Mouse (Mus musculus) adrenal gland, adult 2 months (tissue): ENCODE results near the gene Nemf. TPM values are rescaled to one million over a fixed set of nuclear protein-coding genes. Genes with fewer than 3 reads are reported as not detected.
"Not testable (repeated sequence)": the region's sequence is repeated elsewhere in the genome, so short reads cannot be mapped to it uniquely, and the experiment has no call there.

ENCODE experiments used
- DNase-seq: peaks from one replicate; pipeline ENCODE4 v3.0.0; 2021
- long read RNA-seq: library from polyadenylated mRNA; stranded (forward); transcript quantifications from one replicate; pipeline ENCODE4 v2.0.0, GENCODE M21; 2021
- polyA plus RNA-seq: library from polyadenylated mRNA; depleted of rRNA; stranded (reverse); fragments of >200 nt; gene quantifications from 2 replicates; pipeline ENCODE4 v1.2.3, GENCODE M21; 2012; rRNA removed
- total RNA-seq, 2 experiments: library from RNA; stranded (reverse); gene quantifications; 2 replicates each; pipeline ENCODE4 v1.2.3; 2021

Nemf gene
- 10 to 100 TPM; 40.8 to 41.5 TPM for total RNA-seq
- 0.61 and 0.86 TPM in 2 replicates for polyA plus RNA-seq
- long read RNA-seq, full-length matches to known transcripts = 29 of 35 reads
- long read RNA-seq, partial matches to known transcripts = 0 of 35 reads
- long read RNA-seq, other reads (novel, unspliced or antisense) = 6 of 35 reads

DNA sequence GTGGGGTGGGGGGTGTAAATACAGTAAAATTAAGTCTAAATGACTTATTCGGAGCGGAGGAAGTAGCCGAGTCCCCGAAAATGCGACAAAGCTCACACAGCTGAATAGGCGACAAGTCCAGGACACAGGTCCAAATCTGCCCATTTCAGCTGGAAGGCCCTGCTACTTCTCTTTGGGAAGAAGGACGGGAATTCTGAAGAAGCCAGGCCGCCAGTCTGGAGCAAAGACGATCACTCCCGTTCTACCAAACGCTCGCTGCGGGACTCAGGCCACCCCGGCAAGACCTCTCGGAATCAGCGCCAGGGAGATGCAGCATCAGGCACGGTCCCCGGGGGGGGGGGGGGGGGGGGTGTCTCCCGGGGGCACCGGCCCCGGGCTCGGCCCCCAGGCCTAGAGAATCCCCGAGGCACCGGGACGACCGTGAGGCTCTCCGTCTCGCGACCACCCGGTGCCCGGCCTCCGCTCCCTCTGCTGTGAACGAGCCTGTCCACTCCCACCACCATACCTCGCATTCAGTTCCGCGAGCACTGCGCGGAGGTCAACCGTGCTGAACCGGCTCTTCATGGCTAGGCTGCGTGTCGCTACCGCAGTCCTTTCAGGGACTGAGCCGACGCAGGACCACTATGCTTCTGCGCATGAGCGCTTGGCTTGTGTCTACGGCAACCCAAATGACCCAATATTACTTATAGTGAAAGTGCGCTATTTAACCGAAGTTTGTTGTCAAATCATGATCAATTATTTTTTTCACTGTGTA is at the start of gene Nemf:
Gene Nemf, minus strand, starts transcription at position 620 of the 754 bp plus-strand sequence.
- DNase-seq = peak; percentile 92

DNA sequence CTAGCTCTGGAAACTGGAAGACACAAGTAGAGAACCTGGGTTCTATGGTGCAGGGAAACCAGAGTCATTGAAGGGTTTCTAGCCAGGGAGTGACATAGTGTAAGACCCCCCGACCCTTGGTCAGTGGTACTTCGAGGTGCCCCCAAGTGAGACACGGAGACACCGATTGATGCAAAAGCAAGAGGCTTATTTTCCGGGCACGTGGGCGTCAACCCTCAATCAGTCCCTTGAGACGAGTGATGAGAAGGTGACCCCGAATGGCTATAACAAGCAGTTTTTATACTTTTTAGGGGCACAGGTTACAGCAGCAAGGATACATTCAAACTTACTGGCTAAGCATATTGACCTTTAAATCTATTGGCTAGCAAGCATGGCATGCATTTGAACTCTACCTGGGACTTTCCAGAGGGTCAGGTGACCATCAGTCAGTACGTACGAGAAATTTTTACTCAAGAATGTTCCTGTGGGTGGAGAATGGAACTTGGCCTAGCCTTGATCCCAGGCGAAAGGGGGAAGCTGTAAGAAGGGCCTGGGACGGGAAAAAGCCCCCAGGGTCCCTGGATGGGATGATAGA is 45.7 kb upstream of the Nemf start:
- no peak for DNase-seq

DNA sequence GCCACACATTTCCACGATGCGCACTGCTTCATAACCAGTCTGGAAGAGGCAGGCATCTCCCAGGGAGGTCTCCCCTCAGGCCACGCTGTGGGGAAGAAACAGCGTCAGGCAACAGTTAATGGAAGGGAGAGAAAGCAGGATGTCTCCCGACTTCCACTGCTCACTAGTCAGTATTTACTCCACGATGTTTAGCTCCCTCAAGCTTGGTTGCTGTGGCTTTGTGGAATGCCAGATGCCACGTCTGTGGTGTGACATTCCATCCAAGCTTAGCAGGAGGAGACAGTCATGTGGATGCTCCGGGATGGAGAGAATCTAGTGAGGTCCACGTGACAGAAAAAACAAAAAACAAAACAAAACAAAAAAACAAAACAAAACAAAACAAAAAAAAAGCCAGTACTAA is 45.1 kb upstream of the Nemf start:
- no peak for DNase-seq

DNA sequence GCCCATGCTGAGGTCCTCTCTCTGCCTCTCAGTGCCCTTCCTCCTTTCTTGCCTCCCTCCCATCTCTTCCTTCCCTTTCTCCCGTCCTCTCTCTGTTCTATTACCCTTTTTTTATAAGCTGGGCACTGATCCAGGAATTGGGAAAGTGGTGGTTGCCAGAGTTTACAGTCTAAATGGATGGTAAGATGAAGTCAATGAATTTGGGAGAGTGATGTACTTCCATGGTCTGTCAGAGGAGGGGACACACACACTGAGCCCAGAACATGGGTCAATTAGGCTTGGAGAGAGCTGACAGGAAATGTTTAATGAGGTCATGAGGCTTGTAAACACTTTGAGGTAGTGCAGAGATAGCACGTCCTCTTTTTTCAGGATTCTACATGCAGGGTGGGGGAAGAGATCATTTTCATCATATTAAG is 43.9 kb upstream of the Nemf start:
- DNase-seq = no peak

DNA sequence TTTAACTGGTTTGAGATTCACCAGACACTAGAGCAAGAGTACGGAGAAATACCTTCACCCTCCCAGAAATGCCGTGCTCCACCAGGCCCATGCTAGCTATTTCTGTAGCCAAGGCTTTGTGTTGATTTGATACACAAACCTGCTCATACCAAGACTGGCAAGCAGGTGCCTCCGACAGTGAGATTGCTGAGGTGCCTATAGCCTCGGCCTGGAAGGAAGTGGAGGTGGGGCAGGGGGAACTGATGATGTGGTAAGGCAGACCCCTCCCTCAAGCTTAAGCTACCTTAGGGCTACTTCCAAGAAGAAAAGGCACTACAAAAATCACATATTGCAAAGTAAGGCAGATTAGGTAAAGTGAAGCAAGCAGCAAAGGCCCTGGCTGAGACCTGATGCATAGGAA is 43.4 kb upstream of the Nemf start:
- DNase-seq = no peak

DNA sequence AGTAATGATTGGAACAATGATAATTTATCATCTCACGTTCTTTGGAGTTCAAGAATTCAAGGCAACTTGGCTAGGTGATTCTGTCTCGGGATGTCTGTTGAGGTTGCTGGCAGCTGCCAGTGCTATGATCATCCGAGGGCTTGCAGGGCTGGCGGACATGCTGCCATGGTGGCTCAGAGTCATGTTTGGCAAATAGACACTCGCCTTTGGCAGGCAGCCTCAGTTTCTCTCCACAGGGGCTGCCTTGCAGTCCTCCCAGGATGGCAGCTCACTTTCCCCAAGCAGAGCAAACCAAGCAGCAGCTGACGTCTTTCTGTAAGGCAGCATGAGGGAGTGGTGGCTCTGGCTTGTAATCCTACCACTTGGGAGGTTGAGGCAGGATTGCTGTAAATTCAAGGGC is 37.5 kb upstream of the Nemf start:
- DNase-seq = no peak

DNA sequence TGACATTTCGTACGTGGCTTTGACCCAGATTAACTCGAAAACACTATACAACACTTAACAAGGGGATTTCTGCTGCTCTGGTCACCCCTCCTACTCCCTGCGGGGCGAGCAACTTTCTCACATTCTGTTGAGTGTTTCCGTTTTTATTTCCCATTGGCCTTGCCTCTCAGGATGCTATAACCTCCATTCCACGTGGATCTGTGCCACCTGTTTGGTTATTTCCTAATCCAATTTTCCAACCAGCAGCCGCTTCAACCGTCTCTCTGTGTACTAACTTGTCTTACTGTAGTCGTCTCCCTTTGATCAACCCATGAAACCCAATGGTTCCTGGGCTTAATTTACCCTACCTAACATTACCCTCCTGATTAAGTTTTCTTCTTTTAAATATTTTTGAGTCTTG is 36.1 kb upstream of the Nemf start:
- DNase-seq = no peak

DNA sequence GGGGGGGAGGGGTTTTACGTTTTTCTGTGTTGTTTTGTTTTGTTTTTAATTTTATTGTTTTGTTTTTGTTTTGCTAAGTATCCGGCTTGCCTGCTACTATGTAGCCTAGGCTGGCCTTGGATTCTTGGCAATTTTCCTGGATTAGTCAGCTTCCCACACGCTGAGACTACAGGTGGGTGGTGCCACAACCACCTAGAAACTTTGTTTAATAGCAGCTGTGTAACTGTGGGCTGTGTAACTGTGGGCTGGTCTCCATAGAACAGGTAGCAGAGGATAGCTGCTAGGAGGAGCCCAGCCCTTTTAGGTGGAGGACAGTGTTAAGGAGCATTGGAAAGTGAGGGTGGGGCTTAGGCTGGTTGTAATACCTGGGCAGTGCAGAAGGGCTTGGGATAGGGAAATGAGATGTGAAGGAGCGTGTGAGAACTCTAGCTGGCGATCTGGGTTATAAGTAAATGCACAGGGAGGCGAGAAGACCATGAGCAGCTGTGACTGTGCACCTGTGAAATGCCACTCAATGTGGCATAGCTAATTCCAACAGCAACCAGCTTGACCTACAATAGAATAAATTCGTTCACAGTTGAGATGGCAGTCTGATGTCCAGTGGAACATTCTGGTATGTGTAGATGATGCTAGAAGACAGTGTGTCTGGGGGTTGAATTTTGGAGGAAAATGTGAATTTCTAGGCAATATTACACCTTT is 33.2 kb upstream of the Nemf start:
- DNase-seq = peak; percentile 58

DNA sequence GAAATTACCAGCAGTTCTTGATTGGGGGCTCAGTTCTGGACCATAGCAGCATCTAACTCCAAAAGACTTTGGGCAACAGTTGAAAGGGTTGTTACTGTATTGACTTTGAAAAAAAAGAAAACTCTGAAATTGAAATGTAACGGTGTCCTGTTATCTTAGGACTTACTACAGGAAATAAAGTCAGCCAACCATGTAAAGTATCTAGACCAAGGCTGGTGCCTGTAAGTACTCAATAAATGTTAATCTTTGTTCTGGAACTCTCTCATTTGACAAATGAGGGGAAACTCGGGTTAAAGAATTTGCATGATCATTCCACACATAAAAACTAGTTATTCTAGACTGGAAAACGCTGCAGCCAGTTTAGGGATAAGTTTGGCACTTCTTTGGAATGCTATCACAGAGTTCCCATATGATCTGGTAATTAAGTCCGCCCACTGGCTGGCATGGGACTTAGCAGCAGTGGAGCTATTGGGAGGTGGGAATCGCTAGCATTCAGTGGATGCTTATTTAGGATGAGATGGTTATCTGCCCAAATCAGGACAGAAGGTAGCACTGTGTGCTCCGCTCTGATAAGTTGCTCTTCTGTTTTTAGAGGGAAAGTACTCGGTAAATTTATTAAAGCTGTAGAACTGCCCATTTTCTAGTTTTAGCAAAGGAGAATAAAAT is 32.4 kb upstream of the Nemf start:
- DNase-seq = no peak

DNA sequence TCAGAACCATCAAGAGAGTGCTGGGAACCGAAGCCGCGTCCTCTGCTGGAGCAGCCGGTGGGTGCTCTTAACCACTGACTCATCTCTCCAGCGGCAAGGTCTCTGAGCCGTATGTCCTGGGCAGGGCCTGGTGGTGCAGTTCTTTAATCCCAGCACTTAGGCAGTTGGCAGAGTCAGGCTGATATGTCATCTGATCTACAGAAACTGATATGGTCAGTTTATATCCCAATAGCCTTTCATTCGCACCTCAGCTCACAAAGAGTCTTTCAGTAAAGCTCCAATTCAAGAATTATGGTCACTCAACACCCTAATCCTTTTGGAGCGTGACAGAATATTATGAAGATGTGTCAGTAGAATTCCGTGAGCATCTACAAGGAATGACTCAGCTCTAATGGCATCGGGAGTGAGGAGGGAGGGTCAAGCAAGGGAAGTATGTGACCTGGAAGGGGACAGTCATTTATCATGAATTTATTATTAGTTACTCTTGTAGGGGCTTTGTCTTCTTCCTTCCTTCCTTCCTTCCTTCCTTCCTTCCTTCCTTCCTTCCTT is 31.4 kb upstream of the Nemf start:
- no peak for DNase-seq

DNA sequence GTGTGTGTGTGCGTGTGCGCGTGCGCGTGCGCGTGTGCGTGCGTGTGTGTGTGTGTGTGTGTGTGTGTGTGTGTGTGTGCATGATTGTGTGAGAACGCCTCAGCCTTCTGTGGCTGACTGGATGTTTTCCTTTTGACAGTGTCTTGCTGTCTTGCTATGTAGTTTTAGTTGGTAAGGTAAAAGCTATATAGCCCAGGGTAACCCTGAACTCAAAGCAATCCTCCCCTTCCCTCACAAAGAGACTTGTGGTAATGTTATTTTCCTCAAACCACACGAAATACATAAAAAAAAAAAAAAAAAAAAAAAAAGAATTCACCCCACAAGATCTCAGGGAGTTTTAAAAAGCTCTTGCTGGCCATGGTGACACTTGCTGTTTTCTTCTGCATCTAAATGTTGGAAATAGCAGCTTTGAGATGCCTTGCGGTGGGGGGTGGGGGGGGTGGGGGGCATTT is 29.3 kb upstream of the Nemf start:
- DNase-seq = not testable (repeated sequence)

DNA sequence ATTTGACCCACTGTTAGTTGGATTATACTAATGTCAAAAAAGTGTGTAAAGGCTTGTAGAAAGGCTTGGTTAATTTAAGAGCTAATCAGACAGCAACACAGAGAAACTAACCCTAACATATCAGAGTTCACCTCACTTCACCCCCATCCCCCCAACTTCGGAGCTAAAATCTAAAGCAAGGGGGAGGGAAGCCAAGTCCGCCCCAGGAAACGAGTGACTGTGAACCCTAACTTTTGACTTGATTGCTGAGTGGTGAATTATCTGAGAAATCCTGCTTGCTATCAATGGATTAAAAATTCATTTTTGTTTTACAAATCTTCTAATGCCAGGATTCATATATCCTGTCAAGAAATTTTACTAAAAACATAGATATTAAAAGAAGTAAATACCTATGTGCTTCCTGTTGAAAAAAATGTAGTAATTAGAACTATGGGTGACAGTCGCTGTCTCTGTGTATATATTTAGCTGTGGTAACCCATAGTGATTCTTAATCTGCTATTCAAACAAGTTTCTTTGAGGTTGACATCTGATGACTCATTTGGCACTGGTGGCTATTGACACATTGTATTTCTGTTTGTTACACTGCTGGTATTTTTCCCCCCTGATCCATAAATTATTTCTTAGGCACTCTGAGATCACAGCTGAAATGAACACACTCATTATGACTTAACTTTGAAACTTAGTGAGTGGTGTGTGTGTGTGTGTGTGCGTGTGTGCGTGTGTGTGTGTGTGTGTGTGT is 28.7 kb upstream of the Nemf start:
- DNase-seq = no peak

DNA sequence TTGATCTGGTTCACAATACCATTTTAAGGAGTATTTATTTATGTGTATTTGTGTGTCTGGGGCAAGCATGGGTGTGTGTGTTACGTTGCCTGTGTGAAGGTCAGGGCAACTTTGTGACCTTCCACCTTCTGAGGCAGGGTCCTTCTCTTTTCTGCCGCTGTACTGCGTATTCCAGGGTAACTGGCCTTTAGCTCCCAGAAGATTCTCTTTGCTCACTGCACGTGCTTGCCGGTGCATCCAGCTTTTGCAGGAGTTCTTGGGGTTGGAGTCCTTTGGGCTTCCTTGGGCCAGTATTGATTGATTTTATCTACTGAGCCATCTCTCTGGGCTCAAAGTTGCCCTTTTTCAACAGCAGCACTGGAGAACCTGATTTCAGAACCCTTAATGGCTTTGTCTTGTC is 27.6 kb upstream of the Nemf start:
- DNase-seq = no peak

DNA sequence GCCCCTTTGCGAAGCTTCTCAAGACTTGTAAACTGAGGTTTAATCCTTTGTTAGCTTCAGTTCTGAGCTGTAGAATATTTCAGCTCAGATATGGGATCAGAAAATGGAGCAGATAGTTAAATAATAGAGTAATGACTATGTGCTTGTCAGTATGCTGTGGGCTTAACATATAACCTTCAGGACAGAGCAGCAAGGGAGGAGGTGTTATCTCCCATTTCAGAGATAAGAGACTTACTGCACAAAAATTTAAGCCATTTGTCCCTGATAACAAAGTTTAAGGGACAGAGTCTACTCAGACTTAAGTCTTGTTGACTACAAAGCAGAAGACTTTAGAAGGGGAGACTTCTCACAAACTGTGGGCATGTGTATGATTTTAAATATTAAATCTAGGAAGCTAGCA is 25.9 kb upstream of the Nemf start:
- DNase-seq = no peak

DNA sequence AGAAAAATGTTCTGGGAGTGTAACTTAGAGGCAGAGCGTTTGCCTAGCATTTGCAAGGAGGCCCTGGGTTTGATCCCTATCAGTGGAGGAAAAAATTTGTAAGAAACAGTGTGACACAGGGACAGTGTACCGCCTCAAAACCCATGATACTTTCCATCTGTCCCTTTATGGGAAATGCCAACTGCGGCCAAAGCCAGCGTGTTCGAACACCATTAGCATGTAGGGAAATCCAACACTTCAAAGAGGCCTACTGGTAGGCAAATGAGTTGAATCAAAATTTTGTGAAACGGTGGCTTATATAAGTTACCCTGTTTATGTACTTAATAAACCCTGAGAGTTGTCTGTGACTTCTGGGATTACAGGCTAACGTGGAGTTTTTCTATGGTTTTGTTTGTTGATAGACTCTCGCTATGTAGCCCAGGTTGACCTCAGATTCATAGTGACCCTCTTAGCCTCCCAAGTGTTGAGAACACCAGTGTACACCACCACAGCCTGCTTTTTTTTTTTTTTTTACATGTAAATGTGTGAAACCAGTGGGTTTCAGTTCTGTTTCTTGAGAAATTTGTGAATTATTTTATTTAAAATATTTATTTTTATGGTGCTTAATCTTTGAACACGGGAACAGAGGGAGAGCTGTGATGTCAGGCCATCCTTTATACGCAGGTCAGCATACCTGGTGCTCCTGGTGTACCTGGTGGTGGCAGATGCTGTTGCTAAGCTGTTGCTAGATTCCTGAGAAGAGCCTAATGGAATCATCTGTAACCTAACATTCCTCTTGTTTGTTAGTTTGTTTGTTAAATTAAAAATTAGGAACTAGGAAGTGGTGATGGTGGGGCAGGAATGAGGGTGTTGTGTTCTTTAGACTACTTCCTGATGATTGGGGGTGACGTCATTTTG is 21.8 kb upstream of the Nemf start:
- DNase-seq = no peak

DNA sequence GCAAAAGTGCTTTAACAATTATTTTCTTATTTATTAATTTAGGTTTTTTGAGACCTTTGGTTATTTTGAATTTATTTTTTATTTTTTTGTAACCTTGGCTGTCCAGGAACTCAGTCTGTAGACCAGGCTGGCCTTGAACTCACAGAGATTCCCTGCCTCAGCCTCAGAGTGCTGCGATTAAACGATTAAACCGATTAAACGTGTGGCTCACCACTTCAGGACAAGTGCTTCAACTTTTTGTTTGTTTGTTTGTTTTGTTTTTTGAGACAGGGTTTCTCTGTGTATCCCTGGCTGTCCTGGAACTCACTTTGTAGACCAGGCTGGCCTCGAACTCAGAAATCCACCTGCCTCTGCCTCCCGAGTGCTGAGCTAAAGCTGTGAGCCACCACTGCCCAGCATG is 20.7 kb upstream of the Nemf start:
- not testable (repeated sequence) for DNase-seq

DNA sequence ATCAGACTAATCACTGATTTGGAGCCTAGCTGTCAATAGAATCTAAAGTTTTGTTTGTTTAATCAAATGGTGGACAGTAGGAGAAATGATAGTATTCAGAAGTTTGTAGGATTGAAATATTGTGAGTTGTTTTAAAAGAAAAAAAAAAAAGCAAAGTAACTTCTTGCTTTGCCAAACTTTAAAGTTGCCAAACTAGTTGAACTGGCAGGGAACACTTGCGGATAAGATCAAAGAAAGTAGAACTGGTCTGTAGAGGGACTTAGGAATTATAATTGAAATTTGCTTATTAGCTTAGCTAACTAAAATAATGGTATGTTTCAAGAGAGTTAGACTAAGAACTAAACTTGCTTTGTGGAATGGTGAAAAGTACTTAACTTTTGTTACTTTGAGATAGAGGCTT is 20.2 kb upstream of the Nemf start:
- DNase-seq = no peak

DNA sequence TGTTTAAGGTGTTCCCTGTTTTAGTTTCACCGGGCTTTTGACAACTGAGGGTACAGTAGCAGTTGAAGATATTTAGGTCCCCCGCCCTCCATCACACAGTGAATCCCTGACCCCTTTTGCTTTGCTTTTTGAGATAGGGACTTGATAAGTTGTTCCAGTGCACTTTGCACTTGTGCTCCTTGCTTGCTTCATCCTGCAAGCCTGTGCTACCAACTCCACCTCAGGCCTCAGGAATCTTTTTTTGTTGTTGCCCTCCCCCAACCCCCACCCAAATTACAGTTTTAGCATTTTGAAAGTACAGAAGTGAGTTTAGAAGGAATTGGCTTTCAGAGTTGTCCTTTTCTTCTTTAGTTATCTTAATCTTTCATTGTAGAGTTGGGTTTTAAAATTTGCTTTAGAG is 19.2 kb upstream of the Nemf start:
- DNase-seq = no peak

DNA sequence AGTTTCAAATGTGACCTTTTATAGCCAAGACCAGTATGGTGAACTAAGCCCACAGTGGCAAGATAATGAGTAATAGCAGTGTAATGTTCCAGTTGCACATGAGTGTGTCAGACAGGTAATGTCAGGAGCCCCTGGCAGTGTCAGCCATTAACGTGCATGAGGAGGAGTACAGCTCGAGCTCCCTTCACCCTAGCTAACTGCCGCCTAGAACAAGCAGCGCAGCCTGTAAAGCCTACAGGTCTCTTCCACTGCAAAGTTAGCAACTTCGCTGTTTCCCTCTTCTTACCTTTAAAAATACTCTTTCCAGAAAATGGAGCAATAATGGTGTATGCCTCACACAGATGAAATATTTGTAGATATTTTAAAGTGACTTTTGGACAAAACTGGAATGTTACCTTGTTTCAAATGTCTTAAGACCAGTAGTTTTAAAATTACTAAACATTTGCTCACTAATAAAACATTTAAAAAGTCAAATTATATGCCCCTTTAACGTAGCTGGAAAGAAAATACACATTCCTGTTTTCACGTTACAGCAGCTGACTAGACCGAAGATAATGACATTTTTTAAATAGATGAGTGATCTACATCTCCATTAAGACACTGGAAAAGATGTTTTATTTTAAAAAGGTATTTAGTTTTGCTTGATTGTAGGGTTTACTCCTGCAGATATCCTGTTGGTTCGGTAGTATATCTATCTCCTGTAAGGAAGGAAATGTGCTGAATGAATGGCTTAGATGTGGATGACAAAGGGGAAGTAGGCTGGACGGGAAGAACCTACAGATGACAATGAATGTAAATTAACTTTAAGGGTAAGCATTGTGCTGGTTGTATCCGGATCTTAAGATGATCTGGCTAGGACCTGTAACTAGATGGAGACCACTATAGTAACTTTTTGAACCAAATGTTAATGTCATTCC is 17.1 kb upstream of the Nemf start:
- DNase-seq = no peak
